Mouse (Mus musculus): ENCODE results near the gene Cacng4. TPM values are rescaled to one million over a fixed set of nuclear protein-coding genes. Genes with fewer than 3 reads are reported as not detected.

Cacng4 gene
- 0.06 TPM in 1 of 2 replicates, not detected in the other for polyA plus RNA-seq (2012; ENCODE audit: low replicate concordance)

DNA sequence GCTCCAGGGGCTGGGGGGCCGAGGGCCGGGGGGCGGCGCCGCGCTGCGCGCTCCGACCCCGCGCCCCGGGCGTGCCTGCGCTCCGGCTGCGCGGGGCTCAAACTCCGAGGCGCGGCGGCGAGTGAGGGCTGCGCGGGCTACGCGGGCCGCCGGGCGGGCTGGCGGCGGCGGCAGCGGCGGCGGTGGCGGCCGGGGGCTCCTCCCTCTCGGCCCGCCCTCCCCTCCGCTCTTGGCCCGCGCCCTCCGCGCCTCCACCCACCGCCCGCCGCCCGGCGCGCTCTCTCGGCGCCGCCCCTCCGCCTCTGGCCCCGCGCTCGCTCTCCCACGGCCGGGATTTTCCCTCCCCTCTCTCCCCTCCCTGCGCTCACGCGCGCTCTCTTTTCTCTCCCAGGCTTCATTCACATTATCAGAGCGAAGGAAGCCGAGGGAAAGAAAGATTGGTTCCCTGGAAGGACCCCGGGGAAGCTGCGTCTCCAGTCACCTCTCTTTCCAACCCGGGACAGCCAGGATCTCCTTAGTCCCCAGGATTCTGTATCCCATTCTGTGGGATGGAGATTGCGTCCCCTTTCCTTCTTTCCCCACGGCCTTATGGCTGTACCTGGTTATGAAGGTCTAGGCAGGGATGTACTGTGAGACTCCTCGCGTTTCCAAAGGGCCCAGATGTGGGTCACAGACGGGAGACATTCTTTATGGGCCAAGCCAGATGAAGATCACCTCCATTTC is at the start of gene Cacng4:
Gene Cacng4, minus strand, starts transcription at position 11 of the 723 bp plus-strand sequence.

DNA sequence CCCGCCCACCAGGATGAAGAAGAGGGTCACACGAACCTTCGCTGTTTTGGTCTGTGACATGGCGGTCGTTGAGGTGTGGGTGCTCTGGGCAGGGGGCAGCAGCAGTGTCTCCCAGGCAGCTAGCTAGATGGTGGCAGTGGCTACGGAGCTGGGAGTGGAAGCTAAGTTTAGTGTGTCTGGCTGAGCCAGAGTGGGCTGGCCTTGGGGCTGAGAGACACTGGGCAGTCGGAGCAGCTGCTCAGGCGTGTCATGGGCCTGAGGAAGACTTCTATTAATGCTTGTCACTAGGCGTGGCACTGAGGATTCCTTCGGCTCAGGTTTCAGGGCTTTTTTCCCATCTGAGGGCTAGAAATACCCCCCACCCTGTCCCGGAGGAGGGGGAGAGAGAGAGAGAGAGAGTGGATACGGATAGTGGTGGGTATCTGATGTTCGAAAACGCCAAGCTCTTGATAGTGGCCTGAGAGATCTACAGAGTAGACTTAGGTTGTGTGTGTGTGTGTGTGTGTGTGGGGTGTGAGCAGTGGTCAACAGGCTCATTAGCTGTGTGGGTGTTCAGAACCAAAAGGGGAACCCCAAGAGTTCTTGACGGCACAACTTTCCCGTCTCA is 77.9 kb downstream of the Cacng4 start, which contains the start of gene Cacng1:
Gene Cacng1, minus strand, starts transcription at position 191 of the 607 bp plus-strand sequence.

Other genes with a start within 250 kb of the Cacng4 start
- gene Helz, start 246.6 kb downstream of the Cacng4 start, polyA plus RNA-seq (2012; ENCODE audit: low replicate concordance), result 96.2 and 99.2 TPM in 2 replicates
- not detected in 2 replicates for gene Cacng1, start 78.0 kb downstream of the Cacng4 start, polyA plus RNA-seq (2012; ENCODE audit: low replicate concordance)
- gene Cacng5, start 120.5 kb upstream of the Cacng4 start, polyA plus RNA-seq (2012; ENCODE audit: low replicate concordance), result 0.06 TPM in 1 of 2 replicates, not detected in the other

All from hematopoietic multipotent progenitor cell, adult 10-12 weeks (in vitro differentiated cells).